Mouse (Mus musculus): ENCODE results near the gene Tbc1d32.

Gene Tbc1d32

GRCm38 (mm10) chr10:56228568-56229209 is at the start of gene Tbc1d32:
Tbc1d32 (minus strand) TSS chr10:56228689.
- DNase-seq: peak; percentile 93

- no peak for DNase-seq
These were observed 666 bp downstream of the Tbc1d32 start for GRCm38 (mm10) chr10:56227771-56228275.

- no peak for DNase-seq
These were observed 12.7 kb downstream of the Tbc1d32 start for GRCm38 (mm10) chr10:56215797-56216196.

- no peak for DNase-seq
These were observed 18.1 kb downstream of the Tbc1d32 start for GRCm38 (mm10) chr10:56210343-56210742.

GRCm38 (mm10) chr10:56206802-56207404 is 21.6 kb downstream of the Tbc1d32 start:
- no peak for DNase-seq

GRCm38 (mm10) chr10:56204348-56204747 is 24.1 kb downstream of the Tbc1d32 start:
- DNase-seq: no peak

GRCm38 (mm10) chr10:56199902-56200301 is 28.6 kb downstream of the Tbc1d32 start:
- no peak for DNase-seq

GRCm38 (mm10) chr10:56198691-56199090 is 29.8 kb downstream of the Tbc1d32 start:
- DNase-seq: no peak

GRCm38 (mm10) chr10:56194310-56194709 is 34.2 kb downstream of the Tbc1d32 start:
- no peak for DNase-seq

- DNase-seq: no peak
These were observed 46.8 kb downstream of the Tbc1d32 start for GRCm38 (mm10) chr10:56181727-56182126.

- no peak for DNase-seq
These were observed 55.3 kb downstream of the Tbc1d32 start for GRCm38 (mm10) chr10:56173184-56173583.

GRCm38 (mm10) chr10:56167721-56168120 is 60.8 kb downstream of the Tbc1d32 start:
- peak; percentile 15 for DNase-seq

GRCm38 (mm10) chr10:56165758-56166157 is 62.7 kb downstream of the Tbc1d32 start:
- DNase-seq: peak; percentile 70

GRCm38 (mm10) chr10:56164411-56164810 is 64.1 kb downstream of the Tbc1d32 start:
- DNase-seq: no peak

- DNase-seq: no peak
These were observed 69.7 kb downstream of the Tbc1d32 start for GRCm38 (mm10) chr10:56158748-56159147.

GRCm38 (mm10) chr10:56158207-56158606 is 70.3 kb downstream of the Tbc1d32 start:
- DNase-seq: no peak

GRCm38 (mm10) chr10:56156956-56157355 is 71.5 kb downstream of the Tbc1d32 start:
- DNase-seq: no peak

GRCm38 (mm10) chr10:56148920-56149319 is 79.6 kb downstream of the Tbc1d32 start:
- DNase-seq: no peak

- DNase-seq: no peak
These were observed 91.3 kb downstream of the Tbc1d32 start for GRCm38 (mm10) chr10:56137191-56137590.

- no peak for DNase-seq
These were observed 98.8 kb downstream of the Tbc1d32 start for GRCm38 (mm10) chr10:56129642-56130041.

- no peak for DNase-seq
These were observed 101.5 kb downstream of the Tbc1d32 start for GRCm38 (mm10) chr10:56126972-56127371.

- peak; percentile 49 for DNase-seq
These were observed 112.8 kb downstream of the Tbc1d32 start for GRCm38 (mm10) chr10:56115636-56116180.

GRCm38 (mm10) chr10:56114951-56115635 is 113.4 kb downstream of the Tbc1d32 start:
- DNase-seq: peak; percentile 83

- DNase-seq: no peak
These were observed 121.5 kb downstream of the Tbc1d32 start for GRCm38 (mm10) chr10:56106996-56107334.

All from right cerebral cortex, adult 18-20 months (tissue).